Mouse (Mus musculus) forebrain, embryonic 16.5 days (tissue): ENCODE results near the gene Gm20388. TPM values are rescaled to one million over a fixed set of nuclear protein-coding genes. Genes with fewer than 3 reads are reported as not detected.
A peak's percentile ranks its signal among the peaks of the same experiment; 100 is the strongest.

Experiments
- ATAC-seq: fragments of 200-750 bp; cut with Nextera tagmentation; 2 replicates; pipeline ENCODE4 v1.8.0; 2017; ENCODE audit warnings: mild to moderate bottlenecking, moderate library complexity
- H3K27ac ChIP-seq: fragments of 300-500 bp; sonication (generic); 2 replicates; pipeline ENCODE4 v1.5.1; 2014; ENCODE audit warnings: low read length, control low read depth
- H3K27me3 ChIP-seq: fragments of 300-500 bp; sonication (generic); replicated peaks from 2 replicates; pipeline ENCODE4 v1.6.1; 2014; ENCODE audit warnings: low read length; ENCODE audit not compliant: control insufficient read depth, insufficient read depth
- H3K36me3 ChIP-seq: fragments of 300-500 bp; sonication (generic); 2 replicates; pipeline ENCODE4 v1.6.1; 2014; ENCODE audit not compliant: control insufficient read depth, insufficient read depth
- H3K4me1 ChIP-seq: fragments of 300-500 bp; sonication (generic); replicated peaks from 2 replicates; pipeline ENCODE4 v1.6.1; 2014; ENCODE audit warnings: low read length; ENCODE audit not compliant: control insufficient read depth, insufficient read depth
- H3K4me2 ChIP-seq: fragments of 300-500 bp; sonication (generic); 2 replicates; pipeline ENCODE4 v1.6.1; 2014; ENCODE audit warnings: mild to moderate bottlenecking, low read length, control low read depth
- H3K4me3 ChIP-seq: fragments of 300-500 bp; sonication (generic); replicated peaks from 2 replicates; pipeline ENCODE4 v1.5.1; 2014; ENCODE audit warnings: mild to moderate bottlenecking, low read length, control low read depth
- H3K9ac ChIP-seq: fragments of 300-500 bp; sonication (generic); replicated peaks from 2 replicates; pipeline ENCODE4 v1.6.1; 2014; ENCODE audit warnings: low read depth, low read length, control low read depth
- H3K9me3 ChIP-seq: fragments of 300-500 bp; sonication (generic); 2 replicates; pipeline ENCODE4 v1.6.1; 2016; ENCODE audit warnings: low read length; ENCODE audit not compliant: control insufficient read depth
- WGBS: fragments of 180-500 bp; shearing (Covaris S2); extraction: QIAGEN DNeasy Blood & Tissue Kit; methylation state at CpG from one replicate; pipeline ENCODE4 v1.1.7; 2014; 5-methylcytosine and 5-hydroxymethylcytosine counted together
- polyA plus RNA-seq: library from polyadenylated mRNA; unstranded; fragments of >200 nt; fragmentation: Nextera tagmentation; extraction: Ambion mirVana; gene quantifications from 2 replicates; pipeline ENCODE4 v1.2.1, GENCODE M21; 2015

Gene Gm20388
- polyA plus RNA-seq, 1 experiment from 2014 or later: 4.7 TPM

DNA sequence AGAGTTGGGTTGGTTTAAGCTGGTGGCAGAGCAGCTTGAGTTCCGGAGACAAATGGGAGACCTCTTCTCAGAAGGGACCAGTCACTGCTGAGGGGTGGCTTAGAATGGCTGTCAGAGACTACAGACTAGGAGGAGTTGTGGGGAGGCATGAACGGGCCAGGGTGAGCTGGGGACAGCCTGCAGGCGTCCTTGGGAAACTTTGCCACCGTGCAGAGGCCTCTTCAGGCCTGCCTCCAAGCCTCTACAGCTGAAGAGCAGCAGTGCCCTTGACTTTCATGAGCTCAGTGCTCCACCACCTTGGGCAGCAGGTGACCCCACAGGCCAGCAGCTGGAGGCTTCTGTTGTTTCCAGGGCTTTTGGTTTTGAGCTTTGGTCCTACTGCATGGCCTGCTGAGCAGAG lies 2088.0 kb downstream of the Gm20388 start:
- H3K9ac ChIP-seq: no peak overlapping the region
- ATAC-seq: no peak
- no peak overlapping the region for H3K4me2 ChIP-seq
- no peaks in the 10 kb centered on the region for H3K9me3 ChIP-seq
- no peak overlapping the region for H3K27ac ChIP-seq
- H3K4me3 ChIP-seq: no peak overlapping the region
- peaks cover 10% of the 10 kb centered on the region for H3K4me1 ChIP-seq
- WGBS: 93% methylated on average over 4 of the region's 4 CpGs
- no peaks in the 10 kb centered on the region for H3K27me3 ChIP-seq
- H3K36me3 ChIP-seq: peaks cover 11% of the 10 kb centered on the region

DNA sequence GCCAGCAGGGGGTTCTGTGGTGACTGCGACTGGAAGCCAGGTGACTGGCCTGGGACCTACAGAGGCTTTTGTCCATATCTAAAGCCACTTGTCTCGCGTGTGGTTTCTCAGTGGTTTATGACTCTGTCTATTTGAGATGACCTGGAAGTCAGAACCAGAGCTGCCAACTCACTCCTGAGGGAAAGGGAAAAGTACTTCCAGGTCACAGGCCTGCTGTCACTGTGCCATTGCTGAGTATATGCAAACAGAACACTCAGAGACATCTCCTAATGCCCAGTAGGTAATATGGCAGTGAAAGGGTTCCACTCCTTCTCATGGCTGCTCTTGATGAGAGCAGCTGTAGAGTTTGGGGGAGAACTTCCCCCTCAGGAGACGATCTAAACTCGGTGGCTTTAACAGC lies 2088.6 kb downstream of the Gm20388 start:
- 94% methylated on average over 5 of the region's 5 CpGs for WGBS
- Histone ChIP-seq H3K36me3 (peaks cover 11% of the 10 kb centered on the region), H3K27ac (no peak overlapping the region)

DNA sequence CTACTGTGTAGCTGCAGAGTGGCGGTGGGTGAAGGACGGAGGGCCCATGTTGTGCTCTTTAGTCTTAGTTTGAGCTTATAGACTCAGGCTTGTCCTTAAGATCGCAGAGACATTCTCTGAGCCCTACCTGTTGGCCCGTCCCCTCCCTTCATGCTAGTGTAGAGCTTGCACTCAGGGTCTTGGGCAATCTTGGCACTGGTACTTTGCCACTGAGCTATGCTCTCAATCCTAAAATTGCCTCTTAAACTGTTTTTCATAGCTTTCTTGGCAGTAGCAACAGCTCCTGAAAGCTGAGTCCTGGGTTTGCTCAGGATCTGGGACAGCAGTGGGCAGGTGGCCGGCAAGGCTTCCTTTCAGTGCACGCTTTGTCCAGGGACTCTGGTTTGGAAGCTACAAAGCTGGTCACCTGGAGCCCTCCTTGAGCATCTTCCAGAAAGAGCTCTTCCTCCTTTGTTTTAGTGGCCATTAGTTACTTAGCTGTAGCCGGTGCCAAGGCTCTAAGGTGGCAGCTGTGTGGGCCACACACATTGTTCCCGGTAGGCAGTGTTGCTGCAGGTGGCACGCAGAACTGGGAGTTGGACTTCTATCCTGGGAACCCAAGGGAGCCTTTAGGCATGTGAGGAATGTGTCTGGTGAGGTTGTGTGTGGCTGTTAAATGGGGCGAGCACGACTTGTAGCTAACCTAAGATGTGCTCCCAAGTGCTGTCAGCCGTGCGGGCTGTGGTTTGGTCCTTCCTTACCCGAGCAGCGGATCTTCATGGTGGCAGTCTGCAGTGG lies 2090.9 kb downstream of the Gm20388 start:
- Histone ChIP-seq H3K4me3 (no peak overlapping the region), H3K36me3 (peaks cover 11% of the 10 kb centered on the region), H3K4me2 (no peak overlapping the region), H3K27ac (no peak overlapping the region), H3K9ac (no peak overlapping the region), H3K27me3 (no peaks in the 10 kb centered on the region), H3K9me3 (no peaks in the 10 kb centered on the region), H3K4me1 (0 out of 2 replicates have a peak, but pooled peaks cover 4% of the 10 kb centered on the region)
- WGBS: 93% methylated on average over 15 of the region's 15 CpGs
- no peak for ATAC-seq

More for the DNA sequence above, 2088.6 kb downstream of the Gm20388 start:
- no peak overlapping the region for H3K4me2 ChIP-seq
- no peaks in the 10 kb centered on the region for H3K27me3 ChIP-seq
- no peaks in the 10 kb centered on the region for H3K9me3 ChIP-seq
- H3K4me1 ChIP-seq: peaks cover 13% of the 10 kb centered on the region
- H3K9ac ChIP-seq: no peak overlapping the region
- no peak overlapping the region for H3K4me3 ChIP-seq
- no peak for ATAC-seq

DNA sequence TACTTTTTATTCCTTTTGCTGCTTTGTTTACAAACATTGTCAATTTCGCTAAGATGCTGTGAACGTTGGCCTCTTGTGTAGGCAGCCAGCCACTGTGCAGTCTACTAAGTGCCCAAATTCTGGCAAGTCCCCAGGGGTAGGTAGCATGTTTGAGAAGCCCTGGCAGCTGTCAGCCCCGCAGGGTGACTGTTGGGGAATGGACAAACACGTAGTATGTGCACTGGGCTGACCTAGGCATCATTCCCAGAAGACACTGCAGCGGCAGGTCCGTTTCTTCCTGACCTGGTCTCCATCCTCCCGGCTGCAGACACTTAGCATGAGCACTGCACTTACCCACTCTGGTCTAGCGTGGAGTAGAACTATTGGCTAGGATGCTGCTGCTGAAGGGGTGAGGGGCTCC lies 2093.0 kb downstream of the Gm20388 start:
- H3K9ac ChIP-seq: no peak overlapping the region
- H3K4me1 ChIP-seq: peaks cover 10% of the 10 kb centered on the region
- H3K36me3 ChIP-seq: peaks cover 3% of the 10 kb centered on the region
- H3K27ac ChIP-seq: no peak overlapping the region
- H3K9me3 ChIP-seq: no peaks in the 10 kb centered on the region
- WGBS: 75% methylated on average over 8 of the region's 8 CpGs
- no peak overlapping the region for H3K4me2 ChIP-seq
- no peak overlapping the region for H3K4me3 ChIP-seq
- H3K27me3 ChIP-seq: no peaks in the 10 kb centered on the region
- ATAC-seq: no peak

DNA sequence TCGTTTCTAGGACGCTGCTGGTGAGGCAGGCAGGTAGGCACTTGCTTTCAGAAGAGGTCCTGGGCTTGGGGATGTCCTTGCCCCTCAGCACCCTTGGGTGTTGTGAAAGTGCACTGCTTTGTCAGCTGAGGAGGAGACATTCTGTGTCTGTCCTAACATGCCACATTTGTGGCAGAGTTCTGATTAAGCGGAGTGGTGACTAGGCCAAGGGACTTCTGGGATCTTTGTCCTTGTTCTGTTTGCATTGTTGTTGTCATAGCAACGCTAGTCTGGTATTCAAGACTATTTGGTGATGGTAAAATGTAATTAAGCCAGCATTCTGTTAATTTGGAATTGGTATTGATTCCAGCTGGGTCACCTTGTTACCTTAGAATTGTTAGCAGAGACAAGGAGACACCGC lies 2093.5 kb downstream of the Gm20388 start:
- no peaks in the 10 kb centered on the region for H3K27me3 ChIP-seq
- H3K36me3 ChIP-seq: peaks cover 5% of the 10 kb centered on the region
- peaks cover 10% of the 10 kb centered on the region for H3K4me1 ChIP-seq
- no peaks in the 10 kb centered on the region for H3K9me3 ChIP-seq
- H3K4me2 ChIP-seq: no peak overlapping the region
- H3K27ac ChIP-seq: no peak overlapping the region
- WGBS: 69% methylated on average over 5 of the region's 5 CpGs
- H3K4me3 ChIP-seq: no peak overlapping the region
- no peak overlapping the region for H3K9ac ChIP-seq
- no peak for ATAC-seq

DNA sequence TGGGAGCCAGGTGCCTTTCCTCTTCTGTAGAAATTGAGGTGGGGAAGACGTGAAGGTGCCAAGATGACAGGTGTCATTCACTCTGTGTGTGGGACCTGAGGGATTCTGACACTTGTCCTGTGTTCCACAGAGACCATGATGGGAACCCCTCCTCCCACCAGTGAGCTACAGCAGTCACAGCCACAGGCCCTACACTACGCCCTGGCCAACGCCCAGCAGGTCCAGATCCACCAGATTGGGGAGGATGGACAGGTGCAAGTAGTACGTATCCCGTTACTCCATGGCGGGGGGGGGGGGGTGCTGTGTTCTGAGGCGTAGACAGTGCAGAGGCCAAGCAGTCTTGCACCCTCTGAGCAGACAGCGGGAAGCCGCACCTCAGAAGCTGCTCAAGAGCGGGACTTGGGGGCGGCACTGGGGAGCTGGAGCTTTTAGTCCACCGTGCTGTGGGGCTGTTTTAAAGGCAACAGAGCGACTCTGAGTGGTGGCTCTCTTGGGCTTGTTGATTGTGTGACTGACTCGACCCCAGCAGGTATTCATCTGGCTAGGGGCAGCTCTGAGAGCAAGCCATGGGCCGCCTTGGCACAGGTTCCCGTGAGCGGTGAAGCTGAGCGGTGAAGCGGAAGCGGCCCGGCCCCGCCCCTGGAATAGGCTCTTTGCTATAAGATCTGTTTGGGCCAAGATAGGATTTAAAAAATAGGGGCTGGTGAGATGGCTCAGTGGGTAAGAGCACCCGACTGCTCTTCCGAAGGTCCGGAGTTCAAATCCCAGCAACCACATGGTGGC lies 2095.0 kb downstream of the Gm20388 start:
- no peak overlapping the region for H3K9ac ChIP-seq
- H3K4me1 ChIP-seq: peaks cover 10% of the 10 kb centered on the region
- no peak overlapping the region for H3K4me3 ChIP-seq
- no peaks in the 10 kb centered on the region for H3K9me3 ChIP-seq
- 70% methylated on average over 25 of the region's 25 CpGs for WGBS
- H3K27me3 ChIP-seq: no peaks in the 10 kb centered on the region
- ATAC-seq: no peak
- peaks cover 7% of the 10 kb centered on the region for H3K36me3 ChIP-seq
- no peak overlapping the region for H3K27ac ChIP-seq
- H3K4me2 ChIP-seq: no peak overlapping the region

DNA sequence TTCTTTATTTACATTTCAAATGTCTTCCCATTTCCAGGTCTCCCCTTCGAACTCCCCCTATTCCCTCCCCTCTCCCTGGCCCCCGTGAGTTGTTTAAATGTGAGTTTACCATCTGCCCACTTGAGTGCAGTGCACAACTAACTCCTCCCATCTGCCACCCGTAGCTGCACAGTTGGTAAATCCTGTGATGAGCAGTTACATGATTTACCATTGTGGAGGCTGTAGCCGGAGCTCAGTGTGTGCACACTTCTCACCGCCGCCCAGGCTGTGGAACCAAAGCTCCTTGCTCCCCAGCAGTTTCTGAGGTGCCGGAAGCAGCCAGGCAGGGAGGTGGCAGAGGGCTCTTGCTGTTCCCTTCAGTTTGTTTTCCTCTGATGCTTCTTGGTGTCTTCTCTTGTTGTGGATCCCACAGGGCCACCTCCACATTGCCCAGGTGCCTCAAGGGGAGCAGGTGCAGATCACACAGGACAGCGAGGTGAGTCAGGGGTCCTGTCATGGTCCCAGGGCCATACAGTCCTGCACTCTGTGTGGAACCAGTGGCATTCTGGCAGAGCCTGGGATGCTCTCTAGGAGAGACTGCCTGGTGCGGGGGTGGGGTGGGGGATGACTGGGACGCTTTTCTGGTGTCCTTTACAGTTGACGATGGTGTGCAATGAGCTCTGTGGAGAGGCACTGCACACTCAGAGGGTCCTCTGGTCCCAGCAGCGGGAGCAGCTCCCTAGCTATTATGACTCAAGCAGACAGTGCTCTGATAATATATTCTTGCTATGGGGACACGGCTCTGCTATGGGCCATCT lies 2096.2 kb downstream of the Gm20388 start:
- Histone ChIP-seq H3K9ac (peak overlapping the region; percentile 41; the same call in 1 of the 2 replicates), H3K4me1 (peaks cover 10% of the 10 kb centered on the region), H3K36me3 (peaks cover 7% of the 10 kb centered on the region), H3K9me3 (no peaks in the 10 kb centered on the region), H3K27me3 (no peaks in the 10 kb centered on the region), H3K27ac (peak overlapping the region; percentile 77), H3K4me2 (peak overlapping the region; percentile 44), H3K4me3 (peak overlapping the region; percentile 25)
- peak; percentile 83 for ATAC-seq
- 62% methylated on average over 13 of the region's 13 CpGs for WGBS

DNA sequence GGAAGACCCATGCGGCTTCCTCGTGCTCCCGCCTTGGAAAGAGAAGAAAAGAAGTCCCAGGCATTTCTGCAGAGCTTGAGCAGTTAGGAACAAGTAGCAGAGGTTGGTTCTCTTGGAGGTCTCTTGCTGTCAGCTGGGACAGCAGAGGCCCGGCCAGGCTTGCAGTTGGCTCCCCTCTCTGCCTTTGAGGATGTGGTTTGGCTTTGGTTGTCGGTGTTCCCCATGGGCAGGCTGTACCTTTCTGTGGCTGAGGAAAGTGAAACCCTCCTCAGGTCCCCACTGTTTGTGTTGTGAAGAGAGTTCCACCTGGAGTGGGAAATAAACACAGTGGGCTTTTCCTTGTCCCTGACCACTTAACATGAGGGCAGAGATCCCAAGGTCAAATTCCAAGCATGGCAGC lies 2097.8 kb downstream of the Gm20388 start:
- Histone ChIP-seq H3K4me2 (no peak overlapping the region), H3K9ac (no peak overlapping the region), H3K27me3 (no peaks in the 10 kb centered on the region), H3K36me3 (peaks cover 7% of the 10 kb centered on the region), H3K4me3 (no peak overlapping the region), H3K4me1 (peaks cover 10% of the 10 kb centered on the region), H3K9me3 (no peaks in the 10 kb centered on the region), H3K27ac (no peak overlapping the region)
- 94% methylated on average over 5 of the region's 5 CpGs for WGBS
- no peak for ATAC-seq

DNA sequence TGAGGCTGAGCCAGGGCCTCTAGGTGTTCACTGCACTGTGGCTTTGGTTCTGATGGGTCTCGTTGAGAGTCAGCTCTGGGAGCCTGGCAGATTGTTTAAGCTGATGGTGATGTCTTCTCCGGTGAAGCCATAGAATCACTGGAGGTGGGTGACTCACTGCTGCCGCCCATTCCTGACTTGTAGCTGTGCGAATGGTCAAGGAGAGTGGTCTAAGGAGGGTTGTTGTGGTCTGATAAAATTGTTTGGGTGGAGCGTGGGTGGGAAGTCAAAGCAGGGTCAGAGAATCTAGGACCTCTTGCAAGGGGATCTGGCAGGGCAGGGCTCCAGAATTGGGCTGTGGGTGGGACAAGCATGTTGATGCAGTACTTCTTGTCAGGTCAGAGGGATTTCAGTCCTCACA lies 2100.0 kb downstream of the Gm20388 start:
- H3K9ac ChIP-seq: no peak overlapping the region
- H3K27me3 ChIP-seq: no peaks in the 10 kb centered on the region
- H3K4me1 ChIP-seq: peaks cover 9% of the 10 kb centered on the region
- no peak overlapping the region for H3K4me2 ChIP-seq
- H3K27ac ChIP-seq: no peak overlapping the region
- no peak for ATAC-seq
- H3K4me3 ChIP-seq: no peak overlapping the region
- H3K9me3 ChIP-seq: no peaks in the 10 kb centered on the region
- H3K36me3 ChIP-seq: peaks cover 7% of the 10 kb centered on the region
- 93% methylated on average over 5 of the region's 5 CpGs for WGBS
